Mouse (Mus musculus): Measurements from ENCODE around the gene Fcnb. TPM values are rescaled to one million over a fixed set of nuclear protein-coding genes. Genes with fewer than 3 reads are reported as not detected.
A peak's percentile ranks its signal among the peaks of the same experiment; 100 is the strongest.

Gene Fcnb
- total and polyA plus RNA-seq, 3 experiments: not detected

DNA sequence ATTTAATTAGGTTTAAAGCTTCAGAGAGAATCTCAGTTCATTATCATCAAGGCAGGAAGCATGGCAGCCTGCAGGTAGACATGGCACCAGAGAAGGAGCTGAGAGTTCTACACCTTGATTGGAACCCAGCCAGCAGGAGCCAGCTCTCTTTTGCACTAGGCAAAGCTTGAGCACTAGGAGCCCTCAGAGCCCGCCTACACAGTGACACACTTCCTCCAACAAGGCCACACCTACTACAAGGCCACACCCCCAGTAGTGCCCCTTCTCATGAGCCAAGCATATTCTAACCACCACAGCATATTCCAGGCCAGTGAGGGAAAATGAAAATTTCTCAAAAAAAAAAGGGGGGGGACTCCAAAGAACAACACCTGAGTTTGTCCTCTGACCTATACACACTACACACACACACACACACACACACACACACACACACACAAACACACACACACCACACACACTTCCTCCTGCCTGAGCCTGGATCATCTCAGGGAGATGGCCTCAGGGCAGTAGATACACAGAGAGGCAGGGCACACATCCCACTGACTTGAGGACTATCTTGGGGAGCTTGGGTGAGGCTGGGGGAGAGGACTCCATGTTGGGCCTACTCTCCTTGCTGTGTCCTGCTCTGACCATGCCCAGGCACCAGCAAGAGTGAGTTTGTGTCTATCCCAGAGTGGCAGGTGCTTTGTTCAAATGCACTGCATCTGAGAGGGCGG, 16.7 kb downstream of the Fcnb start:
- no peak for TF ChIP-seq GATA1 (IDR thresholded peaks at IDR 0.05; ENCODE audit: borderline replicate concordance, low read length)
- H3K9me3 ChIP-seq (replicated peaks): peaks cover 9% of the 10 kb centered on the region
- DNase-seq (ENCODE audit: low spot score): no peak
- H3K36me3 ChIP-seq (replicated peaks): no peaks in the 10 kb centered on the region
- peaks cover 75% of the 10 kb centered on the region for H3K4me1 ChIP-seq (ENCODE audit: insufficient read depth, low read depth, low read length)
- H3K4me3 ChIP-seq (ENCODE audit: low read depth, low read length): peak overlapping the region; percentile 11; the same call in 1 of the 2 replicates
- H3K27me3 ChIP-seq (ENCODE audit: insufficient read depth, low read length): no peaks in the 10 kb centered on the region
- ATAC-seq (ENCODE audit: extremely low read depth, insufficient number of reproducible peaks, low FRiP score, poor library complexity, severe bottlenecking): no peak

DNA sequence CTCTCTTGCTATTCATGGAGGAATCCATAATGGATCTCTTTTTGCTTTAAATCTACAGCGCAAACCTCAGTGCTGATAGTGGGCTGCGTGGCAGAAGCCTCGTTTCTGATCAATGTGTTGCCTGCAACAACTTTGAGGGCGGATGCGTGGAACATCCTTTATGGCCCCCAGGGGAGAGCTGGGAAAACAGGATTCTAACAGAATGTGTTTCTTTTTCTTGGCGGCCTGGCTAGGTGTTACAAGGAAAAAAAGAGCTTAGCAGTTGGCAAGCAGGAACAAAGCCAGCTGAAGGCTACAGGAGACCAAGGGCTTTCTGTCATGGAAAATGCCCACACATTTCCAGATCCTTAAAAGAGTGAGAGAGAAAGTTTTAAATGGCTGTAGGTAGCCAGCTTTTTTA, 17.5 kb downstream of the Fcnb start:
- Histone ChIP-seq H3K4me3 (ENCODE audit: low read depth, low read length) (no peak overlapping the region), H3K4me1 (ENCODE audit: insufficient read depth, low read depth, low read length) (peaks cover 82% of the 10 kb centered on the region), H3K27me3 (ENCODE audit: insufficient read depth, low read length) (no peaks in the 10 kb centered on the region), H3K9me3 (replicated peaks) (peaks cover 9% of the 10 kb centered on the region), H3K36me3 (replicated peaks) (no peaks in the 10 kb centered on the region)
- TF ChIP-seq POLR2AphosphoS5 (IDR thresholded peaks at IDR 0.05; ENCODE audit: insufficient replicate concordance, low read depth, low read length) (no peak), GATA1 (IDR thresholded peaks at IDR 0.05; ENCODE audit: borderline replicate concordance, low read length) (no peak), CTCF (IDR thresholded peaks at IDR 0.05; ENCODE audit: low read depth, low read length) (no peak), TAL1 (conservative IDR thresholded peaks at IDR 0.05; ENCODE audit: low read depth, low read length) (no peak), GATA2 (IDR thresholded peaks at IDR 0.05; ENCODE audit: borderline replicate concordance, low read depth, low read length) (no peak)
- ATAC-seq (ENCODE audit: extremely low read depth, insufficient number of reproducible peaks, low FRiP score, poor library complexity, severe bottlenecking) (no peak), DNase-seq (ENCODE audit: low spot score) (no peak)

DNA sequence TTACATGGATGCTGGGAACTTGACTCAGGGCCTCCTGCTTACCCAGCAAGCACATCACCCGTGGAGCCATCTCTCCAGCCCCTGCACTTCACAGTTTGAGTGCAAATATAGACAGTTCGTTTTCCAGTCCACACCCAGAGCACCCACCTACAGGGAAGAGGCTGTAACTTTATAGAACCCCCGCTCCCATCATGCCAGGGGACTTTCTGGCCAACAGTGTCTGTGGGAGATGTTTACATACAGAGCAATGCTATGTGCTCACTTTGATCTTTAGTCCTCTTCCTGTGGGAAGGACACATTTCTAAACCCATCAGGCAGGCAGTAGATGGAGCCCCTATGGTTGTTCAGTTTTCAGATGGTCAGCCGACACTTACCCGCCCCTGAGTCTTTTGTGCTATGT, 18.0 kb downstream of the Fcnb start:
- H3K36me3 ChIP-seq (replicated peaks): no peaks in the 10 kb centered on the region
- no peak overlapping the region for H3K4me3 ChIP-seq (ENCODE audit: low read depth, low read length)
- peaks cover 9% of the 10 kb centered on the region for H3K9me3 ChIP-seq (replicated peaks)
- no peak for ATAC-seq (ENCODE audit: extremely low read depth, insufficient number of reproducible peaks, low FRiP score, poor library complexity, severe bottlenecking)
- no peaks in the 10 kb centered on the region for H3K27me3 ChIP-seq (ENCODE audit: insufficient read depth, low read length)
- DNase-seq (ENCODE audit: low spot score): no peak
- peaks cover 86% of the 10 kb centered on the region for H3K4me1 ChIP-seq (ENCODE audit: insufficient read depth, low read depth, low read length)
- no peak for TF ChIP-seq TAL1 (conservative IDR thresholded peaks at IDR 0.05; ENCODE audit: low read depth, low read length)
- TF ChIP-seq CTCF (IDR thresholded peaks at IDR 0.05; ENCODE audit: low read depth, low read length): no peak
- TF ChIP-seq GATA2 (IDR thresholded peaks at IDR 0.05; ENCODE audit: borderline replicate concordance, low read depth, low read length): no peak
- no peak for TF ChIP-seq POLR2AphosphoS5 (IDR thresholded peaks at IDR 0.05; ENCODE audit: insufficient replicate concordance, low read depth, low read length)
- no peak for TF ChIP-seq GATA1 (IDR thresholded peaks at IDR 0.05; ENCODE audit: borderline replicate concordance, low read length)

DNA sequence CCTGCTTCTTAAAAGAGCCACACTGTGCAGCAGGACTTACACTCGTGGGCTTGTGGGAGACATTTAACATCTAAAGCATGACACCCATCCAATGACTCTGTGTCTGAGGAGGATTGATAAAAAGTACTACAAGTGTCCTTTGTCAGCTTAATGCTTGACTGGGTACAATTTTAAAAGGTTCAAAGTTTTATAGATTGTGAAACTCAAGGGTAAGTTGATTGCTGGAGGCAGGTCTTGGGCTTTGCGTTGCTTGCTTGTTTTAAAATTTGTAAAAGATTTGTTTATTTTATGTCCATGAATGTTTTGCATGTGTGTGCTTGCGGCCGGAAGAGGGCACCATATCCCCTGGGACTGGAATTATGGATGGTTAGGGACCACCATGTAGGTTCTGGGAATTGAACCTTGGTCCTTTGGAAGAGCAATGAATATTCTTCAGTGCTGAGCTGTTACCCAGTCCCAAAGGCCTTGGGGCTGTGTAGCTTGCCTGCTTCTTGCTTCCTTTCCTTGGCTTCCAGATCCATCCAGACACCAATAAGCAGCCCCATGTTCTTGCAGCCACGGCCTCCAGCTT, 19.5 kb downstream of the Fcnb start:
- Histone ChIP-seq H3K4me1 (ENCODE audit: insufficient read depth, low read depth, low read length) (peaks cover 91% of the 10 kb centered on the region), H3K27me3 (ENCODE audit: insufficient read depth, low read length) (no peaks in the 10 kb centered on the region), H3K36me3 (replicated peaks) (no peaks in the 10 kb centered on the region), H3K4me3 (ENCODE audit: low read depth, low read length) (peak overlapping the region; percentile 37; the same call in 1 of the 2 replicates), H3K9me3 (replicated peaks) (peaks cover 9% of the 10 kb centered on the region)
- TF ChIP-seq POLR2AphosphoS5 (IDR thresholded peaks at IDR 0.05; ENCODE audit: insufficient replicate concordance, low read depth, low read length): no peak
- no peak for TF ChIP-seq GATA2 (IDR thresholded peaks at IDR 0.05; ENCODE audit: borderline replicate concordance, low read depth, low read length)
- TF ChIP-seq CTCF (IDR thresholded peaks at IDR 0.05; ENCODE audit: low read depth, low read length): no peak
- TF ChIP-seq TAL1 (conservative IDR thresholded peaks at IDR 0.05; ENCODE audit: low read depth, low read length): no peak
- TF ChIP-seq GATA1 (IDR thresholded peaks at IDR 0.05; ENCODE audit: borderline replicate concordance, low read length): no peak
- ATAC-seq (ENCODE audit: extremely low read depth, insufficient number of reproducible peaks, low FRiP score, poor library complexity, severe bottlenecking): peak; percentile 32; the same call in 1 of the 2 replicates
- peak; percentile 32 for DNase-seq (ENCODE audit: low spot score)

DNA sequence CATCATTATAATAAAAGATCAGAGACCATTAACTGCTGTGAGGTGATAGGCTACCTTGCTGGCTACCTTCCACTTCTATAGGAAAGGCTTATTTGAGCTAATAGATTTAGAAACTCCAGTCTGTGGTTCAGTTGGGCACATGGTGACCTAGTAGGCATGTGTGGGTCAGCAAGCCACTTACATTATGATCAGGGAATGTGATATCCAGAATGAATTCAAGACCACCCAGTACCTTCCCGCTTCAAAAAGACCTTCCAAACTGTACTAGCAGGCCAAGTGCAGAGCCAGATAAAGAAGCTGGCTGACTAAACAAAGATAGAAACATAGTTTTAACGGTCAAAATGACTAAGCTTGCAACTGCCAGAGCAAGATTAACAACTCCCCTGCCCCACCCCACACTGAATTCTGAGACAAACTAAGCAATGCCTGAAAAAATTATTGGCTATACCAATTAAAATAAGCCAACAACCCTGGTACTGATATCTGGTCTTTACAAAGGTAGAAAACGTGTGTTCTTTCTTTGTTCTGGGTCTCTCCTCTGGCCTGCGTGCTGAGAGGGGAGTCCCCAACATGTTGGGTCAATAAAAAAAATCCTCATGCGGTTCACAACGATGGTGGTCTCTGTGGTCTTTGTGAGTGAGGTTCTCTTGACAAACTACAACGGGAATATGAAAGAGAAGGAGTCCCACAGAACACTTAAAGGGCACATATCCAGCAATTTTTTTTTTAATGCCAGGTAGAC, 20.2 kb downstream of the Fcnb start:
- ATAC-seq (ENCODE audit: extremely low read depth, insufficient number of reproducible peaks, low FRiP score, poor library complexity, severe bottlenecking) (peak; percentile 81), DNase-seq (ENCODE audit: low spot score) (peak; percentile 45)
- no peaks in the 10 kb centered on the region for H3K36me3 ChIP-seq (replicated peaks)
- H3K4me3 ChIP-seq (ENCODE audit: low read depth, low read length): no peak overlapping the region; the same call in 1 of the 2 replicates
- TF ChIP-seq TAL1 (conservative IDR thresholded peaks at IDR 0.05; ENCODE audit: low read depth, low read length): peak; percentile 86
- no peak for TF ChIP-seq CTCF (IDR thresholded peaks at IDR 0.05; ENCODE audit: low read depth, low read length)
- no peak for TF ChIP-seq GATA1 (IDR thresholded peaks at IDR 0.05; ENCODE audit: borderline replicate concordance, low read length)
- TF ChIP-seq POLR2AphosphoS5 (IDR thresholded peaks at IDR 0.05; ENCODE audit: insufficient replicate concordance, low read depth, low read length): no peak
- TF ChIP-seq GATA2 (IDR thresholded peaks at IDR 0.05; ENCODE audit: borderline replicate concordance, low read depth, low read length): no peak
- no peaks in the 10 kb centered on the region for H3K27me3 ChIP-seq (ENCODE audit: insufficient read depth, low read length)
- peaks cover 9% of the 10 kb centered on the region for H3K9me3 ChIP-seq (replicated peaks)
- peaks cover 87% of the 10 kb centered on the region for H3K4me1 ChIP-seq (ENCODE audit: insufficient read depth, low read depth, low read length)

DNA sequence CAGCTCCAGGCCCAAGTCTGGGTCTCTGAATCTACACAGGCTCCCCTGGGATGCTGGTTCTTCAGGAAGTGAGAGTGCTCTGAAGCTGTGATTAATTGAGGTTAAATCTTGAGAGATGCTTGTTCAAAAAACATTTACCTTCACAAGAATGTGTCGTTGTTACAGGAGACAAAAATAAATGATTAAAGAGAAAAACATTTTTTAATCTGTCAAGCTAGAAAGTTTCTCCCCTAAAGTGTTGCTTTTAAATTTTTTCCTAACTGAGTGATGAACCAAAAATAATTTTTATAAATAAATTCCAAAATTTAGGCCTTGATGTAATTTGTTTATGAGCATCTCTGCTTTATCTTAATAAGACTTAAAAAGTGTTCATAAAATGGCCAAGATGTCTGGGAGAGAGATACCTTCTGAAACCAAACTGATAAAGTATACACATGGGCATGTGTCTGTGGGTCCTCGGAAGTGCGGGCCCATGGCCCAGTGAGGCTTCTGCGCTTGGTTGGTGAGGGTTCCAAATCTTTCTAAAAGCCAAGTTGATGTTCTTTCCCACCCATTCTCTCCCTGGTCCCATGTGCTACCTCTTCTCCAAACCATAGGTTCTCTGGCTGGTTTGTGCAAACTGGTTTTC, 20.9 kb downstream of the Fcnb start:
- no peaks in the 10 kb centered on the region for H3K36me3 ChIP-seq (replicated peaks)
- no peak for ATAC-seq (ENCODE audit: extremely low read depth, insufficient number of reproducible peaks, low FRiP score, poor library complexity, severe bottlenecking)
- H3K4me1 ChIP-seq (ENCODE audit: insufficient read depth, low read depth, low read length): peaks cover 80% of the 10 kb centered on the region
- TF ChIP-seq GATA2 (IDR thresholded peaks at IDR 0.05; ENCODE audit: borderline replicate concordance, low read depth, low read length) (no peak), POLR2AphosphoS5 (IDR thresholded peaks at IDR 0.05; ENCODE audit: insufficient replicate concordance, low read depth, low read length) (no peak), TAL1 (conservative IDR thresholded peaks at IDR 0.05; ENCODE audit: low read depth, low read length) (no peak), GATA1 (IDR thresholded peaks at IDR 0.05; ENCODE audit: borderline replicate concordance, low read length) (no peak), CTCF (IDR thresholded peaks at IDR 0.05; ENCODE audit: low read depth, low read length) (no peak)
- H3K4me3 ChIP-seq (ENCODE audit: low read depth, low read length): peak overlapping the region; percentile 15; the same call in 1 of the 2 replicates
- H3K27me3 ChIP-seq (ENCODE audit: insufficient read depth, low read length): no peaks in the 10 kb centered on the region
- peaks cover 9% of the 10 kb centered on the region for H3K9me3 ChIP-seq (replicated peaks)
- DNase-seq (ENCODE audit: low spot score): no peak

Measured in G1E (cell line).